Mouse (Mus musculus) left cerebral cortex, postnatal 36 days (tissue): ENCODE results near the gene Abca17. TPM values are rescaled to one million over a fixed set of nuclear protein-coding genes. Genes with fewer than 3 reads are reported as not detected.
A peak's percentile ranks its signal among the peaks of the same experiment; 100 is the strongest.

ENCODE experiments used
- DNase-seq, 2 experiments: peaks; one replicate each; pipeline ENCODE4 v3.0.0; 2021 to 2022; ENCODE audit warnings: low spot score in 2 of 2, mixed read lengths in 1 of 2
- intact Hi-C: fragments of 180-260 bp; cut with DNase I; formaldehyde crosslinking; loops from one replicate; pipeline ENCODE4 v1.15.1; 2025
- microRNA-seq: library from miRNA; unstranded; fragments of <30 nt; microRNA quantifications from one replicate; pipeline ENCODE4 v1.2.0, GENCODE M21; 2022
- total RNA-seq, 2 experiments: library from RNA; stranded (reverse); gene quantifications; 2 replicates each; pipeline ENCODE4 v1.2.3; 2021

The Abca17 gene
- total RNA-seq, 2 experiments from 2014 or later = 0.72 to 1.1 TPM

DNA sequence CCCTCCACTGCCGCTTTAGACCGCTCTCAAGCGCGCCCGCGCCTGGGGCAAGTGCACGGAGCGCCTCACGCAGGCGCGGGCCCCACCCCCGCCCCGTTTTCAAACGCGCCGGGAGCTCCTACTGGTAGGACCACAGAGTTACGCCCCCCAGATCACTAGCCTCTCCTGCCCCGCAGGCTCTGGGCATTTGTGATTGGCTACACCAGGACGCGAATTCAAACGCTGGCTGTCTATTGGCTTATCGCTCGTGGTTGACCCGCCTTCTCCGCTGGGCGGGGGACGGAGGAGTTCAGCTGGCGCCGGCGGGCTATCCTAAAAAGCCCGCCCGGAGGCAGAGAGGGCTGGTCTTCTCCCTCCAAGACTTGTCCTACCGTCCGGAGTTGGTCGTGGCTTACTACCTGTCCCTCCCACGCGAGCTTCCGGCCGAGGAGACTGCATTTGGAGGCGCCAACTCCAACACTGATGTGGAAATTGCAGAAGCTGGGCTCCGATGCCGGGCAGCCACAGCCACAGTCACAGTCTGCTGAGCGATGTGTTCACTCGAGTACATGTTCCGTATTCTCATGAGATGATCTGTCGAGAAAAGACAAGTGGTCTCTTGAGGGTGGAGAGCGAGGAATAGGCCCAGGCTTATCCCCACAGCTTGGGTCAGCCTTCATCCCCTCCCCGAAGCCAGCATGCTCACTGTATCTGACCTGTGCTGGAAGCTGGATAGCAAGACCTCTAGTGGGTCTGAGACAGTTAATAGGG, 99.4 kb downstream of the Abca17 start, which contains the start of gene Ccnf:
Gene Ccnf, minus strand, starts transcription at position 165 of the 750 bp plus-strand sequence.
- intact Hi-C loops = loop anchor here (5.0 kb wide), 1 partner anchor 101 kb away; the partner anchor contains the start of genes Abca17 and Abca3
- peak; percentile 95 for DNase-seq

DNA sequence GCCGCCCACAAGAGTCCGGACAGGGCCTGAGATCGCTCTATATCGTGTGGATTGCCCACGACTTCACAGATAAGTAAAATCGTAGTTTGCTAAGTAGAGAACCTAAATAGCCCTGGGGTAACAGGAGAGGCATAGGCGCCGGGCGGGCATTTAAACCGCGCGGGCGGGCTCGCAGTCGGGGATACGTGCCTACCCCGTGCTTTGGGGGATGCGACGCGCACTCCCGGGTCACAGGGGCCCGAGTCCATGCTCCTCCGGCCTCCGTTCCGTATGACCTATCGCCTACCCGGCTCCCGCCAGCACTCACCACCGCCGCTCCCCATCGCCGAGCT, 99.9 kb downstream of the Abca17 start:
- DNase-seq = no peak
- intact Hi-C loops = loop anchor here (5.0 kb wide), 1 partner anchor 101 kb away; the partner anchor contains the start of genes Abca17 and Abca3

DNA sequence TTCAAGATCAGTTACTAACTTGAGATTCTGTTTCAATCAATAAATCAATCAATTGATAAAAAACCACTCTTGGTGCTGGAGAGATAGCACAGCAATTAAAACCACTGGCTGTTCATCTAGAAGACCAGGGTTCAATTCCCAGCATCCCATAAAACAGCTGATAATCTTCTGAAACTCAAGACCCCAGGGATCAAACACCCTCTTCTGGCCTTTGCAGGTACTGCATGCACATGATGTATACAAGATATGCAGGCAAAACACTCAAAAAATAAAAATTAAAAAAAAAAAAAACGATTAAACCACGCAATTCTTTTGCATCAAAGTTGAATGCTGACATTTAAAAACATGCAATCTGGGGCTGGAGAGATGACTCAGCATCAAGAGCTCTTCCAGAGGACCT, 102.2 kb downstream of the Abca17 start:
- no peak for DNase-seq
- intact Hi-C loops = no loop called here

- intact Hi-C loops = no loop called here
- DNase-seq = no peak
These were observed 106.8 kb downstream of the Abca17 start for GRCm38 (mm10) chr17:24244061-24244460.

- intact Hi-C loops = no loop called here
- no peak for DNase-seq
These were observed 107.4 kb downstream of the Abca17 start for GRCm38 (mm10) chr17:24243311-24243969.

DNA sequence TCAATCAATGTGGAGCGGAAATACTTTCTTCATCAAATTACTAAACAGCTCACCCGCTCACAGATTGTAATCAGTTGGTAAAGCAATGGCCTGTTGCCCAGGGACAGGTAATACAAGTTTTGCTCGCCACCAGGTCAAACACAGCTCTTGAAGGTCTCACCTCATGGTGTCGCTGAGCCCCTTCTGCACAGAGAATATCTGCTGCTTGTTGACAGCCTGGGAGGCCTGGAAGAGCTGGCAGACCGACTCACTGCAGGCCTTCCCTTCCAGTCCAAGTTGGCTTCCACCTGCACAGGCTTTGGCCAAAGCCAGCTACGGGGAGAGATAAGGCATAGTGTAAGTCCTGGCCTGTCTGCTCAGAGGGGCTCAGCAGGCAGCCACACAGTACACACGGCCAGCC, 113.9 kb downstream of the Abca17 start:
- no peak for DNase-seq
- intact Hi-C loops = no loop called here

GRCm38 (mm10) chr17:24236479-24236878, 114.4 kb downstream of the Abca17 start:
- no peak for DNase-seq
- intact Hi-C loops = no loop called here

DNA sequence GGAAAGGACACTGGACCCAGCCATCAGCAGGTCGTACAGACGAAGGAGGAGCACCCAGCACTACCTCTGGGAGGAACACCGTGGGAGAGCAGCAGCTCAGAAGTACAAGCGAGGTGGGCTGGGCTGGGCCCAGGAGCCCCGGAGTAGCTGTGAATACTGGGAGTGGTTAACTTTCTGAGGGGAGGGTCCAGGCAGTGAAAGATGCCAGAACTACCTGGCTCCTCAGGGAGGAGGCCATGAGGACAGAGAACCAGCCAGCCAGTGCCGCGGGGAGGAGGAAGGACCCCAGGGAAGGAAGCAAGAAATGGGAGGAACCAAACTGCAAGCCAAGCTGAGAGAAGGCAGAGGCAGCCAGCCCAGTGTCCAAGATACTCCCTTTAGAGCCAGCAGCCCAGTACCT, 122.9 kb downstream of the Abca17 start:
- intact Hi-C loops = no loop called here
- DNase-seq = no peak

DNA sequence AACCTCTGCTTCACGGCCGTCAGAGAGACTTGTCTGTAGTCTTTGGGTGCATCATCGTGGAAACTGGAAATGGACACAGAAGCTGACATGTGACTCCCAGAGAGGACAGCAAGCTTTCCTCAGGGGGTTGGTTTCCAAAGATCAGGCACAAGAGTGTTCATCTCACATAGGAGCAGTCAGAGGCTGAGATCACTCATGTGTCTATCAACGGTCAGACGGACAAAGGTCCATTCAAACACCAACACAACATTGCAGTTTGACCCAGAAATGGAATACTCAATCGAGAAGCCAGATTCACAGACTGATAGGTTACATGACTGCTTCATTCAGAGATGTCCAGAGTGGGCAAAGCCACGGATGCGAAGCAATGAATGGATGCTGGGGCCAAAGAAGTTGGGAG, 124.1 kb downstream of the Abca17 start:
- intact Hi-C loops = no loop called here
- no peak for DNase-seq

DNA sequence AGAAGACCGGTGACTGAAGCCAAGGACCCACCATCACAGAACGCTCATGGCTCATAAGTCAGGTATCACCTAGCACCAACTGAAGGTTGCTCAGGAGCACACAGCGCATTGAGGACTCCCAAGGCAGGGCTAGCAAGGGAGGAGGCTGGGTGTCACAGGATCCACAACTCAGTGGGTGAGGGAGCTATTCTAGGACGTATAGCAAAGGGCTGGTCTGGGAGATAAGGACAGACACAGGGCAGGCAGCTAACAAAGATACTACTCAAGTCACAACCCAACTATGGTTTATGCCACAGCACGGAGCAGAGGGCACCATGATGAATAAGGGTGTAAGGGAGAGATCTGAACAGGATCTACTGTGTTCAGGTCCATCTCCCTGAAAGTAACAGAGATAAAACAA, 125.0 kb downstream of the Abca17 start:
- DNase-seq = no peak
- intact Hi-C loops = no loop called here

DNA sequence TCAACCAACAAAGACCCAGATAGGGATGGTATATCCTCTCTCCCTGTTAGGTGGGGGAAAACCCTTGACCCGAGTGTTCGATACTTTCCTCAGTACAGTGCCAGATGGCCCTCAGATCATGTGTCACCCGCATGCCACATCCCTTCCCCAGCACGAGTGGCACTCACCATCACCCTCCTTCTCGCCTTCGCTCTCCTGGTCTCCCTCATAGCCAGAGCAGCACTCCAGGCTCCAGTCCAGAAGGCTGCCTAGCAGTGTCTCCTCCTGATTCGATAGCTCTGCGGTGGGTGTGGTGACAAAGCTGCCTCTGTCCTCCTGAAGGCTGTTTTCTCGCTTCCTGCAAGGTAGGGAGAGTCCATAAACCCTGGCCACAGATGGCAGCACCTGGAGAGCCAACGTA, 126.1 kb downstream of the Abca17 start:
- DNase-seq = no peak
- intact Hi-C loops = no loop called here

- intact Hi-C loops = no loop called here
- DNase-seq = no peak
These were observed 127.4 kb downstream of the Abca17 start for GRCm38 (mm10) chr17:24223513-24223912.

- intact Hi-C loops = no loop called here
- no peak for DNase-seq
These were observed 128.2 kb downstream of the Abca17 start for GRCm38 (mm10) chr17:24222653-24223052.

DNA sequence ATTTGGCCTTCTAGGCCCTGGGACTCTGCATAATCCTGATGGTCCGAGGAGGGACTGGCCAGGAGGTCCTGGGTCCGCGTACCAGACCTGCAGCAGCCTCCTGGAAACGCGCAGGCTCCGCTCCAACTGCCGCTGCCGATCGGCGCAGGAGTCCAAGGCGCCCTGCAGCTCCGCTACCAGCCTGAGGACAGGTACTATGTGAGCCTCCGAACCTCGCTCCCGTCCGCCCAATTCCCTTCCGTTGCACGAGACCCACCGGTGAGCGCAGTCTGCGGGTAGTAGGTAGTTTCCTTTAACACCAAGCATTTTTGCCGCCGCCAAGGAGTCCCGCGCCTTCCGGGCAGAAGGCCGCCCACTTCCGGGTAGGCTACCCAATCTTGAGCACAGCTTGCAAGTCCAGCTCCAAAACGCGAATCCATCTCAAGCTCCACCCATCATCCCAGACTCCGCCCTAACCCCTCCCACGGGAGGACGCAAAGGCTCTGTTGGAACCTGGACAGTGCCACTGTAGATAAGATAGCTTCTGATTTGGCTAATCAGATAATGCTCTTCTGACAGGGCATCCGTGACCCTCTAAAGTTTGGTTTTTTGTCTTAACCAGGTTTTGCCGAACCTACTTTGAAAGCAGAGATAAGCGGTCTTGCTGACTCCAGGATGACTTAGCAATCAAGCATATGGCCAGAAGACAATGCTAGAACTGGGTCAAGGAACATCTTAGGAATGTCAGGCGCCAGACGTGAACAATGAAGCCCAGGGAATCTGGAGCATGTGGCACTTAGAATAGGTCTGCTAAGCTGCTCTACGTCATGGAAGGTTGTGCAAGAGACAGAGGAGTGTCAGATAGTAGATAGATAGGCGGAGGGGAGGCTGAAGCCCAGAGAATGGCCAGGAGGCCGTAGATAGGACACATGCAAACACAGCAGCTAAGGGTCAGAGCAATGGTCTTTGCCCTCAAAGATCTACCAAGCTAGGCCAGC, 130.1 kb downstream of the Abca17 start, which contains the start of gene Tedc2:
Gene Tedc2, minus strand, starts transcription at position 417 of the 977 bp plus-strand sequence.
- peak; percentile 90 to 91 for DNase-seq
- intact Hi-C loops = no loop called here

- no peak for DNase-seq
- intact Hi-C loops = no loop called here
These were observed 134.0 kb downstream of the Abca17 start for GRCm38 (mm10) chr17:24216836-24217235.

Small RNA genes within 50 kb of the gene (microRNA-seq; reads per million reads assigned to microRNA genes)
- gene Gm24427 (not detected), gene Mir5134 (2.3 reads per million), gene Mir6965 (not detected)

Other genes starting within 250 kb of the Abca17 start
- 100 to 1,000 TPM; 107 to 110 TPM for gene Pdpk1, start 200.1 kb downstream of the Abca17 start, total RNA-seq
- 10 to 100 TPM; 29.1 to 29.5 TPM for gene Amdhd2, start 187.3 kb downstream of the Abca17 start, total RNA-seq
- 1,000 to 10,000 TPM; 1,241 to 1,448 TPM for gene Atp6v0c, start 181.4 kb downstream of the Abca17 start, total RNA-seq
- gene Tbc1d24, start 145.5 kb downstream of the Abca17 start, total RNA-seq = 10 to 100 TPM; 64.4 to 65.5 TPM
- 10 to 100 TPM; 10.0 to 10.4 TPM for gene Ntn3, start 141.5 kb downstream of the Abca17 start, total RNA-seq
- 10 to 100 TPM in 1 of 2 experiments, 1 to 10 TPM in 1; 9.4 to 14.2 TPM for gene Tedc2, start 130.2 kb downstream of the Abca17 start, total RNA-seq
- gene Ccnf, start 99.6 kb downstream of the Abca17 start, total RNA-seq = 1 to 10 TPM; 4.9 to 5.4 TPM
- 10 to 100 TPM; 79.2 to 79.9 TPM for gene Abca3, start 882 bp upstream of the Abca17 start, total RNA-seq
- gene Rnps1, start 63.5 kb upstream of the Abca17 start, total RNA-seq = 100 to 1,000 TPM; 125 to 132 TPM
- 10 to 100 TPM; 26.7 to 30.3 TPM for gene Eci1, start 75.6 kb upstream of the Abca17 start, total RNA-seq
- gene Dnase1l2, start 92.0 kb upstream of the Abca17 start, total RNA-seq = 1 to 10 TPM; 3.2 to 7.2 TPM
- gene E4f1, start 119.2 kb upstream of the Abca17 start, total RNA-seq = 10 to 100 TPM; 26.2 to 40.9 TPM
- 10 to 100 TPM; 60.4 to 75.1 TPM for gene Pgp, start 119.3 kb upstream of the Abca17 start, total RNA-seq
- 1 to 10 TPM in 1 of 2 experiments, under 1 TPM in 1; 0.86 to 1.1 TPM for gene Bricd5, start 122.8 kb upstream of the Abca17 start, total RNA-seq
- 10 to 100 TPM; 35.1 to 35.8 TPM for gene Mlst8, start 128.0 kb upstream of the Abca17 start, total RNA-seq
- 100 to 1,000 TPM; 110 to 140 TPM for gene Caskin1, start 137.5 kb upstream of the Abca17 start, total RNA-seq
- gene Traf7, start 176.9 kb upstream of the Abca17 start, total RNA-seq = 10 to 100 TPM; 69.6 to 95.6 TPM
- gene Rab26, start 183.1 kb upstream of the Abca17 start, total RNA-seq = 10 to 100 TPM; 51.0 to 51.3 TPM
- 10 to 100 TPM; 62.7 to 85.4 TPM for gene Pkd1, start 198.8 kb upstream of the Abca17 start, total RNA-seq